ENCODE assay signal across 8 mouse cellular contexts in the genomic region with DNA sequence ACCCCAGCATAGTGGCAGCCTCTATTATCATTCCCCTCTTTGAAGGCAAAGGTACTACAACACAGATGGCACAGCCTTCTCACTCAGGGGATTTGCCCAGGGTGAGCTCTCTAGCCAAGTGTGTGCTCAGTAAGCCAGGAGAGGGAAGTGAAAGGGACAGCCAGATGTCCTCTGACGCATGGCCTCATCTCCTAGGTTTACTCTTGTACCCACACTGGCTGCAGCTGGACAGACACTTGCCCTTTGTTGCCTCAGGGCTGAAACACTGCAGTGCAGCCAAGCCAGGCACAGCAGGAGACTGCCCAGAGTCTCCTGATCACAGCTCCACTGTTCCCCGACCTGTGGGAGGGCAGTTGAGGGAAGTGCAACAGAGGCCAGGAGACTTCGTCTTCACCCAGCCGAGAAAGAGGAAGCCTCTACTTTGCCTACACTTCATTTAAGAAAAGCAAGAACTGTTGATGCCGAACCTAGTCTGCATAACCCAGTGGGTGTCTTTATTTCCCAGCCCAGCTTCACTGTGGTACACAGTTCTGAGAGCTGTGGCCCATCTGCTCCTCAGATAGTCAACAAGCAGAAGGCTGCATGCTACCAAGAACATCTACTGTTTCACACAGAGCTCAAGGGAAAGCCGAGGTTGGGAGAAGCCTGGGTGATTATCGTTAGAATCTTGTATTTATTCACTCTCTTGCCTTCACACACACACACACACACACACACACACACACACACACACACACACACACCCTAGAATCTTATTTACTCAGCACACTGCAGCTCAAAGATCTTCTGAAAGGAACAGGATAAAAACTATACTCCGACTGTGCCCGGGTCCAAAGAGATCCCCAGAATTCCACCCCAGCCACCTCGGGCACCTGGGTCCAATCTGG. TPM values are rescaled to one million over a fixed set of nuclear protein-coding genes. Genes with fewer than 3 reads are reported as not detected.
A peak's percentile ranks its signal among the peaks of the same experiment; 100 is the strongest.
DNase-seq lines count a peak whose midpoint lies in the region; ATAC-seq and TF ChIP-seq lines count a peak whose summit lies in the region.

No protein-coding gene starts in this region.

- peak overlapping the region; percentile 93 for H3K27ac ChIP-seq in bone marrow, adult 2 months (ENCODE audit: control insufficient read depth, insufficient read depth, low read depth, low read length, poor library complexity)
- peak overlapping the region; percentile 73 for H3K27ac ChIP-seq in forebrain, postnatal 0 days (ENCODE audit: low read depth, low read length)
- 0 out of 2 replicates have a peak overlapping the region, but pooled peaks have one; percentile 8 for H3K27ac ChIP-seq in liver, embryonic 11.5 days (ENCODE audit: low read depth, low read length)

- no peaks in the 10 kb centered on the region for H3K36me3 ChIP-seq in forebrain, postnatal 0 days (ENCODE audit: insufficient read depth)
- H3K36me3 ChIP-seq in liver, embryonic 11.5 days (ENCODE audit: control insufficient read depth, insufficient read depth, low read length): no peaks in the 10 kb centered on the region

- peak overlapping the region; percentile 5; the same call in 1 of the 2 replicates for H3K4me2 ChIP-seq in forebrain, postnatal 0 days (ENCODE audit: low read depth)
- no peak overlapping the region for H3K4me2 ChIP-seq in liver, embryonic 11.5 days

- no peaks in the 10 kb centered on the region for H3K9me3 ChIP-seq in forebrain, postnatal 0 days (ENCODE audit: low read length)
- no peaks in the 10 kb centered on the region for H3K9me3 ChIP-seq in liver, embryonic 11.5 days (ENCODE audit: control insufficient read depth, low read length)

- DNase-seq in layer of hippocampus, adult 11-12 months (ENCODE audit: low spot score): peak; percentile 77
- DNase-seq in layer of hippocampus, adult 9-10 months (ENCODE audit: low spot score): no peak
- peak; percentile 58 for DNase-seq in forebrain, postnatal 0 days
- peak; percentile 57 for DNase-seq in kidney, adult 18-20 months
- DNase-seq in liver, embryonic 11.5 days (ENCODE audit: low spot score): no peak
- peak; percentile 60 for DNase-seq in spleen, adult 12 weeks (ENCODE audit: low spot score)
- DNase-seq in urinary bladder, postnatal 25 days (ENCODE audit: low spot score): no peak

- peak; percentile 82 for ATAC-seq in forebrain, postnatal 0 days
- no peak for ATAC-seq in liver, embryonic 11.5 days (replicated peaks; ENCODE audit: low FRiP score)

- no peaks in the 10 kb centered on the region for H3K27me3 ChIP-seq in forebrain, postnatal 0 days (ENCODE audit: insufficient read depth, low read length)
- H3K27me3 ChIP-seq in liver, embryonic 11.5 days (replicated peaks; ENCODE audit: control insufficient read depth, insufficient read depth, low read length): no peaks in the 10 kb centered on the region

- 9% methylated on average over 10 of the region's 10 CpGs for WGBS in bone marrow, adult 2 months
- 32% methylated on average over 10 of the region's 10 CpGs for WGBS in forebrain, postnatal 0 days
- WGBS in liver, embryonic 11.5 days: 50% methylated on average over 10 of the region's 10 CpGs

- peaks cover 29% of the 10 kb centered on the region for H3K4me1 ChIP-seq in bone marrow, adult 2 months (ENCODE audit: control insufficient read depth, insufficient read depth, low read length)
- H3K4me1 ChIP-seq in forebrain, postnatal 0 days (ENCODE audit: insufficient read depth): peaks cover 46% of the 10 kb centered on the region
- peaks cover 28% of the 10 kb centered on the region for H3K4me1 ChIP-seq in liver, embryonic 11.5 days (replicated peaks; ENCODE audit: control insufficient read depth, insufficient read depth, low read length)

- H3K9ac ChIP-seq in forebrain, postnatal 0 days: no peak overlapping the region
- H3K9ac ChIP-seq in liver, embryonic 11.5 days (ENCODE audit: low read depth, low read length): no peak overlapping the region; the same call in 1 of the 2 replicates

- TF ChIP-seq CTCF in bone marrow, adult 2 months (IDR thresholded peaks at IDR 0.05; ENCODE audit: control insufficient read depth, insufficient read depth, low read length): no peak
- no peak for TF ChIP-seq CTCF in forebrain, postnatal 0 days (IDR thresholded peaks at IDR 0.05; ENCODE audit: low read depth)

- peak overlapping the region; percentile 72 for H3K4me3 ChIP-seq in bone marrow, adult 2 months (replicated peaks; ENCODE audit: control insufficient read depth, low read depth, low read length)
- no peak overlapping the region for H3K4me3 ChIP-seq in forebrain, postnatal 0 days (ENCODE audit: low read depth, low read length)
- no peak overlapping the region for H3K4me3 ChIP-seq in liver, embryonic 11.5 days (ENCODE audit: low read depth, low read length)

- 0 out of 2 replicates have a peak, but pooled peaks have one; percentile 47 for TF ChIP-seq POLR2A in bone marrow, adult 2 months (IDR thresholded peaks at IDR 0.05; ENCODE audit: borderline replicate concordance, control insufficient read depth, low read depth, low read length)

RNA-seq across cellular contexts. Expression of gene Cyth1, which starts 36.4 kb away (rescaled TPM):
- polyA plus RNA-seq in bone marrow, adult 2 months (2011; ENCODE audit: insufficient read depth, insufficient read length, low replicate concordance, missing spikeins): 19.2 and 28.3 TPM in 2 replicates
- total RNA-seq in forebrain, postnatal 0 days (2014; rRNA removed): 64.1 and 74.1 TPM in 2 replicates
- 23.7 and 24.2 TPM in 2 replicates for polyA plus RNA-seq in forebrain, postnatal 0 days (2015; fragmentation: Nextera tagmentation; extraction: Ambion mirVana)
- polyA plus RNA-seq in liver, embryonic 11.5 days (2014; fragmentation: Nextera tagmentation; extraction: Ambion mirVana): 6.1 and 6.7 TPM in 2 replicates

Comparison
In these comparisons a context has a peak if more than half of its experiments do, and no peak if none do; other contexts are left out.
1. DNase-seq: peak in layer of hippocampus, adult 11-12 months (single experiment), forebrain, postnatal 0 days (single experiment), kidney, adult 18-20 months (single experiment) and spleen, adult 12 weeks (single experiment); none in layer of hippocampus, adult 9-10 months (single experiment), liver, embryonic 11.5 days (single experiment) and urinary bladder, postnatal 25 days (single experiment).
2. H3K27ac ChIP-seq: peak in every context shown above with its lines; median percentile 93 in bone marrow, adult 2 months; 73 in forebrain, postnatal 0 days; 8 in liver, embryonic 11.5 days.